Mouse (Mus musculus): ENCODE measurements around the gene Gzmk. TPM values are rescaled to one million over a fixed set of nuclear protein-coding genes. Genes with fewer than 3 reads are reported as not detected.

Gzmk gene
- polyA plus RNA-seq, 1 experiment from 2014 or later, result 0.25 TPM

GRCm38 (mm10) chr13:113199331-113199730 is 26.4 kb downstream of the Gzmk start:
- Histone ChIP-seq H3K9me3 (ENCODE audit: control insufficient read depth, low read depth, low read length) (no peaks in the 10 kb centered on the region), H3K4me1 (ENCODE audit: control insufficient read depth, insufficient read depth, low read length) (no peaks in the 10 kb centered on the region), H3K36me3 (ENCODE audit: control insufficient read depth, insufficient read depth, low read length) (no peaks in the 10 kb centered on the region), H3K4me2 (replicated peaks; ENCODE audit: low read depth, low read length) (no peak overlapping the region), H3K9ac (replicated peaks; ENCODE audit: low read depth, low read length) (no peak overlapping the region), H3K27me3 (ENCODE audit: control insufficient read depth, insufficient read depth, low read length) (no peaks in the 10 kb centered on the region), H3K4me3 (ENCODE audit: low read depth, low read length) (no peak overlapping the region), H3K27ac (ENCODE audit: low read length) (no peak overlapping the region)
- ATAC-seq (ENCODE audit: insufficient number of reproducible peaks, insufficient read depth, low FRiP score, low read depth), result no peak
- WGBS, result 53% methylated on average over 3 of the region's 3 CpGs

GRCm38 (mm10) chr13:113197872-113198502 is 27.7 kb downstream of the Gzmk start:
- Histone ChIP-seq H3K4me3 (ENCODE audit: low read depth, low read length) (no peak overlapping the region), H3K9ac (replicated peaks; ENCODE audit: low read depth, low read length) (no peak overlapping the region), H3K4me1 (ENCODE audit: control insufficient read depth, insufficient read depth, low read length) (no peaks in the 10 kb centered on the region), H3K36me3 (ENCODE audit: control insufficient read depth, insufficient read depth, low read length) (no peaks in the 10 kb centered on the region), H3K4me2 (replicated peaks; ENCODE audit: low read depth, low read length) (no peak overlapping the region), H3K27me3 (ENCODE audit: control insufficient read depth, insufficient read depth, low read length) (no peaks in the 10 kb centered on the region), H3K9me3 (ENCODE audit: control insufficient read depth, low read depth, low read length) (no peaks in the 10 kb centered on the region), H3K27ac (ENCODE audit: low read length) (no peak overlapping the region)
- WGBS, result 80% methylated on average over 9 of the region's 9 CpGs
- ATAC-seq (ENCODE audit: insufficient number of reproducible peaks, insufficient read depth, low FRiP score, low read depth), result no peak

GRCm38 (mm10) chr13:113196808-113197674 is 28.7 kb downstream of the Gzmk start:
- Histone ChIP-seq H3K4me2 (replicated peaks; ENCODE audit: low read depth, low read length) (no peak overlapping the region), H3K9ac (replicated peaks; ENCODE audit: low read depth, low read length) (no peak overlapping the region), H3K4me3 (ENCODE audit: low read depth, low read length) (no peak overlapping the region), H3K36me3 (ENCODE audit: control insufficient read depth, insufficient read depth, low read length) (no peaks in the 10 kb centered on the region), H3K9me3 (ENCODE audit: control insufficient read depth, low read depth, low read length) (no peaks in the 10 kb centered on the region), H3K4me1 (ENCODE audit: control insufficient read depth, insufficient read depth, low read length) (no peaks in the 10 kb centered on the region), H3K27me3 (ENCODE audit: control insufficient read depth, insufficient read depth, low read length) (no peaks in the 10 kb centered on the region), H3K27ac (ENCODE audit: low read length) (no peak overlapping the region)
- no peak for ATAC-seq (ENCODE audit: insufficient number of reproducible peaks, insufficient read depth, low FRiP score, low read depth)
- WGBS, result 61% methylated on average over 13 of the region's 13 CpGs

- H3K9me3 ChIP-seq (ENCODE audit: control insufficient read depth, low read depth, low read length), result no peaks in the 10 kb centered on the region; the same call in 1 of the 2 replicates
- H3K36me3 ChIP-seq (ENCODE audit: control insufficient read depth, insufficient read depth, low read length), result no peaks in the 10 kb centered on the region
- H3K27ac ChIP-seq (ENCODE audit: low read length), result no peak overlapping the region
- H3K4me1 ChIP-seq (ENCODE audit: control insufficient read depth, insufficient read depth, low read length), result no peaks in the 10 kb centered on the region
- WGBS, result 88% methylated on average over 4 of the region's 4 CpGs
- H3K4me3 ChIP-seq (ENCODE audit: low read depth, low read length), result no peak overlapping the region
- no peak overlapping the region for H3K9ac ChIP-seq (replicated peaks; ENCODE audit: low read depth, low read length)
- H3K4me2 ChIP-seq (replicated peaks; ENCODE audit: low read depth, low read length), result no peak overlapping the region
- H3K27me3 ChIP-seq (ENCODE audit: control insufficient read depth, insufficient read depth, low read length), result no peaks in the 10 kb centered on the region
- no peak for ATAC-seq (ENCODE audit: insufficient number of reproducible peaks, insufficient read depth, low FRiP score, low read depth)
Measured at GRCm38 (mm10) chr13:113183720-113184119, 42.0 kb downstream of the Gzmk start.

- WGBS, result 68% methylated on average over 8 of the region's 8 CpGs
- no peak overlapping the region for H3K9ac ChIP-seq (replicated peaks; ENCODE audit: low read depth, low read length)
- no peak overlapping the region for H3K27ac ChIP-seq (ENCODE audit: low read length)
- no peaks in the 10 kb centered on the region for H3K36me3 ChIP-seq (ENCODE audit: control insufficient read depth, insufficient read depth, low read length)
- no peaks in the 10 kb centered on the region for H3K27me3 ChIP-seq (ENCODE audit: control insufficient read depth, insufficient read depth, low read length)
- no peak overlapping the region for H3K4me2 ChIP-seq (replicated peaks; ENCODE audit: low read depth, low read length)
- no peak overlapping the region for H3K4me3 ChIP-seq (ENCODE audit: low read depth, low read length)
- no peak for ATAC-seq (ENCODE audit: insufficient number of reproducible peaks, insufficient read depth, low FRiP score, low read depth)
- H3K4me1 ChIP-seq (ENCODE audit: control insufficient read depth, insufficient read depth, low read length), result no peaks in the 10 kb centered on the region
- H3K9me3 ChIP-seq (ENCODE audit: control insufficient read depth, low read depth, low read length), result no peaks in the 10 kb centered on the region
Measured at GRCm38 (mm10) chr13:113183310-113183709, 42.4 kb downstream of the Gzmk start.

GRCm38 (mm10) chr13:113174162-113174561 is 51.5 kb downstream of the Gzmk start:
- Histone ChIP-seq H3K27ac (ENCODE audit: low read length) (no peak overlapping the region), H3K9me3 (ENCODE audit: control insufficient read depth, low read depth, low read length) (no peaks in the 10 kb centered on the region), H3K9ac (replicated peaks; ENCODE audit: low read depth, low read length) (no peak overlapping the region), H3K4me1 (ENCODE audit: control insufficient read depth, insufficient read depth, low read length) (no peaks in the 10 kb centered on the region), H3K4me2 (replicated peaks; ENCODE audit: low read depth, low read length) (no peak overlapping the region), H3K36me3 (ENCODE audit: control insufficient read depth, insufficient read depth, low read length) (no peaks in the 10 kb centered on the region), H3K27me3 (ENCODE audit: control insufficient read depth, insufficient read depth, low read length) (no peaks in the 10 kb centered on the region), H3K4me3 (ENCODE audit: low read depth, low read length) (no peak overlapping the region)
- ATAC-seq (ENCODE audit: insufficient number of reproducible peaks, insufficient read depth, low FRiP score, low read depth), result no peak
- 81% methylated on average over 6 of the region's 6 CpGs for WGBS

GRCm38 (mm10) chr13:113170256-113170655 is 55.5 kb downstream of the Gzmk start:
- H3K36me3 ChIP-seq (ENCODE audit: control insufficient read depth, insufficient read depth, low read length), result no peaks in the 10 kb centered on the region
- H3K9me3 ChIP-seq (ENCODE audit: control insufficient read depth, low read depth, low read length), result no peaks in the 10 kb centered on the region
- ATAC-seq (ENCODE audit: insufficient number of reproducible peaks, insufficient read depth, low FRiP score, low read depth), result no peak
- H3K4me2 ChIP-seq (replicated peaks; ENCODE audit: low read depth, low read length), result no peak overlapping the region
- H3K4me1 ChIP-seq (ENCODE audit: control insufficient read depth, insufficient read depth, low read length), result no peaks in the 10 kb centered on the region
- no peak overlapping the region for H3K4me3 ChIP-seq (ENCODE audit: low read depth, low read length)
- H3K27ac ChIP-seq (ENCODE audit: low read length), result no peak overlapping the region
- H3K27me3 ChIP-seq (ENCODE audit: control insufficient read depth, insufficient read depth, low read length), result no peaks in the 10 kb centered on the region
- H3K9ac ChIP-seq (replicated peaks; ENCODE audit: low read depth, low read length), result no peak overlapping the region

- no peak for ATAC-seq (ENCODE audit: insufficient number of reproducible peaks, insufficient read depth, low FRiP score, low read depth)
- no peak overlapping the region for H3K27ac ChIP-seq (ENCODE audit: low read length)
- H3K9me3 ChIP-seq (ENCODE audit: control insufficient read depth, low read depth, low read length), result no peaks in the 10 kb centered on the region
- no peak overlapping the region for H3K4me3 ChIP-seq (ENCODE audit: low read depth, low read length)
- H3K9ac ChIP-seq (replicated peaks; ENCODE audit: low read depth, low read length), result no peak overlapping the region
- H3K27me3 ChIP-seq (ENCODE audit: control insufficient read depth, insufficient read depth, low read length), result no peaks in the 10 kb centered on the region
- H3K4me2 ChIP-seq (replicated peaks; ENCODE audit: low read depth, low read length), result no peak overlapping the region
- H3K36me3 ChIP-seq (ENCODE audit: control insufficient read depth, insufficient read depth, low read length), result no peaks in the 10 kb centered on the region
- H3K4me1 ChIP-seq (ENCODE audit: control insufficient read depth, insufficient read depth, low read length), result no peaks in the 10 kb centered on the region
- 69% methylated on average over 9 of the region's 9 CpGs for WGBS
Measured at GRCm38 (mm10) chr13:113168018-113168534, 57.6 kb downstream of the Gzmk start.
